Mouse (Mus musculus) heart, embryonic 14.5 days (tissue): Measurements from ENCODE around the gene Tspan17. TPM values are rescaled to one million over a fixed set of nuclear protein-coding genes. Genes with fewer than 3 reads are reported as not detected.

Experiments used
- ATAC-seq: fragments of 200-750 bp; cut with Nextera tagmentation; 2 replicates; pipeline ENCODE4 v1.8.0; 2017; ENCODE audit warnings: low read depth, moderate TSS enrichment; ENCODE audit not compliant: insufficient number of reproducible peaks, insufficient read depth, low FRiP score
- H3K27ac ChIP-seq, 2 experiments: fragments of 200-500 bp in 1 of 2; fragments of 300-500 bp in 1 of 2; sonication (generic) in 1 of 2; replicated peaks in 1 of 2; 2 replicates each; pipeline ENCODE4 v1.5.1; 2012 to 2014; ENCODE audit warnings: low read depth in 2 of 2, low read length in 2 of 2, control low read depth in 1 of 2, mild to moderate bottlenecking in 1 of 2, mixed read lengths in 1 of 2; ENCODE audit not compliant: control insufficient read depth in 1 of 2, insufficient read depth in 1 of 2
- H3K27me3 ChIP-seq: fragments of 300-500 bp; sonication (generic); 2 replicates; pipeline ENCODE4 v1.6.1; 2014; ENCODE audit warnings: mild to moderate bottlenecking, low read length, control low read depth; ENCODE audit not compliant: control insufficient read depth, insufficient read depth
- H3K36me3 ChIP-seq: fragments of 300-500 bp; sonication (generic); 2 replicates; pipeline ENCODE4 v1.6.1; 2014; ENCODE audit warnings: mild to moderate bottlenecking, control low read depth, low read length, mixed read lengths; ENCODE audit not compliant: control insufficient read depth, insufficient read depth
- H3K4me1 ChIP-seq, 2 experiments: fragments of 200-500 bp in 1 of 2; fragments of 300-500 bp in 1 of 2; sonication (generic) in 1 of 2; 2 replicates each; pipeline ENCODE4 v1.6.1; 2012 to 2014; ENCODE audit warnings: low read length in 2 of 2, control low read depth in 1 of 2, mixed read lengths in 1 of 2; ENCODE audit not compliant: control insufficient read depth in 2 of 2, insufficient read depth in 2 of 2
- H3K4me2 ChIP-seq: fragments of 300-500 bp; sonication (generic); 2 replicates; pipeline ENCODE4 v1.6.1; 2014; ENCODE audit warnings: mild to moderate bottlenecking, low read length
- H3K4me3 ChIP-seq, 2 experiments: fragments of 200-500 bp in 1 of 2; fragments of 300-500 bp in 1 of 2; sonication (generic) in 1 of 2; 2 replicates each; pipeline ENCODE4 v1.5.1; 2012 to 2014; ENCODE audit warnings: low read length in 2 of 2, mild to moderate bottlenecking in 2 of 2, control low read depth in 1 of 2, low read depth in 1 of 2, moderate library complexity in 1 of 2; ENCODE audit not compliant: control insufficient read depth in 1 of 2, insufficient read depth in 1 of 2
- H3K9ac ChIP-seq: fragments of 300-500 bp; sonication (generic); 2 replicates; pipeline ENCODE4 v1.6.1; 2014; ENCODE audit warnings: mild to moderate bottlenecking, low read length
- H3K9me3 ChIP-seq: fragments of 300-500 bp; sonication (generic); 2 replicates; pipeline ENCODE4 v1.6.1; 2016; ENCODE audit warnings: low read length, control low read depth; ENCODE audit not compliant: control insufficient read depth
- WGBS: fragments of 180-500 bp; shearing (Covaris S2); extraction: QIAGEN DNeasy Blood & Tissue Kit; methylation state at CpG from one replicate; pipeline ENCODE4 v1.1.7; 2014; 5-methylcytosine and 5-hydroxymethylcytosine counted together
- polyA plus RNA-seq: library from polyadenylated mRNA; unstranded; fragments of >200 nt; fragmentation: Nextera tagmentation; extraction: Ambion mirVana; gene quantifications from 2 replicates; pipeline ENCODE4 v1.2.1, GENCODE M21; 2014

Tspan17 gene
- polyA plus RNA-seq, 1 experiment from 2014 or later: 4.2 TPM

DNA sequence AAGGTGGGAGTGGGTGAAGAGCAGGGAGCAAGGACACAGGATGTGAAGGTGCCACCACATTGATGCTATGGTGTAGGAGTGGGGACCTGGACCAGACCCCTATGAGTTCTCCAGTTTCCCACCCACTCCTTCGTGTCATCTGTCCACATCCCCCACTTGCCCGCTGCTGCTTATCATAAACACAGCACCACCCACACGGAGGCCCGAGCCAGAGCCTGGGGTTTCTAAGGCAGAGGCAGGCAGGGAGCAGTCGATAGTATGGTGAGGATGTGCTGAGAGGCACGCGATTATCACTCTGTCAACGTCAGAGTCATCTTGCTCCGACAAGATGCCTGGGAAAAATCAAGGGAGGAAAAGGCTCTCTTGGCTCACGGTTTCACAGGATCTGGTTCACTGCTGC is 9.6 kb downstream of the Tspan17 start:
- Histone ChIP-seq H3K9me3 (no peaks in the 10 kb centered on the region), H3K4me2 (no peak overlapping the region), H3K36me3 (no peaks in the 10 kb centered on the region), H3K9ac (no peak overlapping the region), H3K27ac (no peak overlapping the region), H3K4me1 (0 out of 4 replicates have a peak, but pooled peaks cover 0 to 2% of the 10 kb centered on the region in 2 experiments), H3K4me3 (no peak overlapping the region), H3K27me3 (peaks cover 13% of the 10 kb centered on the region; the same call in 1 of the 2 replicates)
- 49% methylated on average over 10 of the region's 10 CpGs for WGBS
- no peak for ATAC-seq

DNA sequence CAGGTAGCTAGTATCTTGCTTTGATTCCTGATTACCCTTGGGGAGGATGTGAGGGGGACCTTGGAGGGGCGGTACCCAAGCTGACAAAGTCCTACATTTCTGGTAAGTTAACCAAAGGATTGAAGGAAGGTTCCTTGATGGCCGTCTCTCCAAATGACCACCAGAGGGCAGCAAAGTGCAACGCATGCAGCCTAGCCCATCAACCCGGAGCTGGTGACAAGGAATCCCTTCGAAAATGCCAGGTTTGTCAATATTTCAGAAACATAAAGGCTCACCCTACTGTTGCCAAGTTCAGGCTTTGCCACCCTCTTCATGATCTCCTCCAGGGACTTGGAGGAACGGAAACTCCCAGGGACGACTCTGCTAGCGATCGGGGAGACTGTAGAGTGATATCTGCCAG is 10.5 kb downstream of the Tspan17 start:
- peak overlapping the region; percentile 18 to 24; a peak in 2 of 4 replicates for H3K4me3 ChIP-seq

DNA sequence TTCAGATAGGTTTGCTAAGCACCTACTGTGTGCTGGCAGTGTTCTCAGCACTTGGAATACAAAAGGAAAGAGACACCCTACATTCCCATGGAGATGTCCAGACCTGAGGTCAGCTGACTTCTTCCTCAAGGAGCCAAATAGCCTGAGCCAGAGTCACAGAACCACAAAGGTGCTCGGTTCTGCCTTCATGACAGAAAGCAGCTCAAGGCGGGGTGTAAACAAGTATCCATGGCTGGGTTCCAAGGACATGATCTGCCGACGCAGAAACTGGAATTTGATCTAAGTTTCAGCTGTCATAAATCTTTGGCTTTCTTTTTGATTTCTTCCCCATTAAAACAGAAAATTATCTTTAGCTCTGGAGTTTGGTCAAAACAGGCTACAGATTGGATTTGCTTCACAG is 11.0 kb downstream of the Tspan17 start:
- ATAC-seq: no peak
- peaks cover 23% of the 10 kb centered on the region for H3K27me3 ChIP-seq
- H3K9ac ChIP-seq: no peak overlapping the region
- H3K9me3 ChIP-seq: no peaks in the 10 kb centered on the region
- H3K4me1 ChIP-seq: 0 out of 4 replicates have a peak, but pooled peaks cover 0 to 2% of the 10 kb centered on the region in 2 experiments
- WGBS: 75% methylated on average over 4 of the region's 4 CpGs
- H3K27ac ChIP-seq: no peak overlapping the region
- H3K4me3 ChIP-seq: no peak overlapping the region
- no peaks in the 10 kb centered on the region for H3K36me3 ChIP-seq
- peak overlapping the region; percentile 60; the same call in 1 of the 2 replicates for H3K4me2 ChIP-seq

More for the DNA sequence above, 10.5 kb downstream of the Tspan17 start:
- peak overlapping the region; percentile 60 for H3K4me2 ChIP-seq
- peaks cover 19% of the 10 kb centered on the region; the same call in 1 of the 2 replicates for H3K27me3 ChIP-seq
- WGBS: 8% methylated on average over 9 of the region's 9 CpGs
- no peak overlapping the region for H3K9ac ChIP-seq
- ATAC-seq: no peak
- H3K9me3 ChIP-seq: no peaks in the 10 kb centered on the region
- 0 out of 4 replicates have a peak, but pooled peaks cover 0 to 2% of the 10 kb centered on the region in 2 experiments for H3K4me1 ChIP-seq
- no peak overlapping the region for H3K27ac ChIP-seq
- no peaks in the 10 kb centered on the region for H3K36me3 ChIP-seq

DNA sequence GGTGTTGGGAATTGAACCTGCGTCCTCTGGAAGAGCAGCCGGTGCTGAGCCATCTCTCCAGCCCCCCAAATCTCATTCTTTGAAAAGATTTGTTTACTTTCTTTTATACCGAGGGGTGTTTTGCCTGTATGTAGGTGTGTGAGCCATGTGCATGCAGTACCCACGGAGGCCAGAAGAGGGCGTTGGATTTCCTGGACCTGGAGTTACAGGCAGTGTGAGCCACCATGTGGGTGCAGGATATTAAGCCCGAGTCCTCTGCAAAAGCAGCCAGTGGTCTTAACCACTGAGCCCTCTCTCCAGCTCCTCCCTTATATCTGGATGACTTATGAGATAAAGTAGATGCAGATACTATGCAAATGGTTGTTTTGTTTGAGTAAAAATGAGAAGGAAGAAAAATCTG is 13.8 kb downstream of the Tspan17 start:
- WGBS: 72% methylated on average over 6 of the region's 6 CpGs
- Histone ChIP-seq H3K27me3 (peaks cover 30% of the 10 kb centered on the region), H3K4me2 (no peak overlapping the region), H3K9me3 (no peaks in the 10 kb centered on the region), H3K36me3 (no peaks in the 10 kb centered on the region), H3K9ac (no peak overlapping the region), H3K27ac (no peak overlapping the region), H3K4me1 (0 out of 4 replicates have a peak, but pooled peaks cover 0 to 2% of the 10 kb centered on the region in 2 experiments), H3K4me3 (no peak overlapping the region)
- no peak for ATAC-seq

DNA sequence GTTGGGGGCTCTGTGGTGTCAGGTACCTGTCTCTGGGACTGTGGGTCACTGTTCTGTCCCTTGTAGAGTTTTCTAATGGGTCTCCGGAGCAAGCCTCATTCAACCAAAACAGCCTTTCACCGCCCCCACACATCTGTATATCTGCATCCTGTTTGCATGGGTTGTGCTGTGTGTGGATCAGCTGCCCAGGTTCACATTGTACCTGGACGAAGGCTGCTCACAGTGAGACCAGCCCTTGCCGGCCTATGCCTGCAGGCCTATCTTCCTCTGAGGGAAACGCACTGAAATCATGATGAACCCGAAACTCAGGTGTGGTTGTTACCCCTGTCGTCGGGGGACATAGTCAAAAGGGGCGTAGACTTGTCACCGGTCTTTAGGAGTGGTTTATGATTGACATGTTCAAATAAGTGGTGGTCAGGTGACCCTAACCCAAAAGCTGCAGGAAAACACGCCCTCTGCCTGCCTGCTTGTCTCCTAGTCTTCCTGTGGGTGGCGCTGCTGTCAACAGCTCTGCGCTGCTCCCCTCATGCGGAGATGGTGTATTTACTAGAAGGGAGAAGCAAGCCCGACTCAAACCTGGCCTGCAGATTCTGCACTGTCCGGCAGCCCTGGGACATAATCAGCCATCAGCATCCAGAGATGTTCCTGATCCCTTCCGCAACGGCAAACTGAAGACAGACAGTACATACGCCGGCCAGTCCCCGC is 16.1 kb downstream of the Tspan17 start:
- Histone ChIP-seq H3K36me3 (no peaks in the 10 kb centered on the region), H3K4me2 (no peak overlapping the region), H3K4me1 (no peaks in the 10 kb centered on the region), H3K4me3 (no peak overlapping the region), H3K27ac (no peak overlapping the region), H3K9me3 (no peaks in the 10 kb centered on the region), H3K9ac (no peak overlapping the region), H3K27me3 (peaks cover 30% of the 10 kb centered on the region)
- 37% methylated on average over 21 of the region's 21 CpGs for WGBS
- ATAC-seq: no peak

DNA sequence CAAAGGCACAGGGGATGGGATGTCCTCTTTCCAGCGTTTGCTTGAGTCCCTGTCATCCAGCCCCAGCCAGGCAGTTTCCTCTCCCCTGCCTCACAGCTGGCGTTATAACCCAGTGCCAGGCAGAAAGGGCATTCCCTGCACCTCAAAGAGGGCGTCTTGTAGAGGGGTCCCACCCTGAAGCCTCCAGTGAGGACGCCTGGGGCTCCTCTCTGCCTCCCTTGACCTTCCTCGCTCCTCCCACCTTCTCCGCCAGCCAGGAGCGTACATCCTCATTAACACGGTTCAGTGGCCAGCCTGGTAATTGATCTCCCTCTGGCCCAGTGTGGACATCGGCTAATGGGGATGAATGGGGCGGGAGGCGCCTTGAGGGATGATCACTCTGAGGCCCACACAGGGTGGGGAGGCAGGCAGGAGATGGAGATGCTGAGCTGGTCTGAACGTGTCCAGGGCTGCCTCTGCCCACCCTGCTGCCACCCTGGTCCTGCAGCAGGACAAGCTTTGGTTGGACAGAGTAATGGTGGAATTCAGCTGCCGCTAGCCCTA is 17.3 kb downstream of the Tspan17 start:
- no peak overlapping the region for H3K4me2 ChIP-seq
- no peaks in the 10 kb centered on the region for H3K9me3 ChIP-seq
- H3K4me1 ChIP-seq: no peaks in the 10 kb centered on the region
- no peaks in the 10 kb centered on the region for H3K36me3 ChIP-seq
- 50% methylated on average over 13 of the region's 13 CpGs for WGBS
- H3K9ac ChIP-seq: no peak overlapping the region
- peaks cover 30% of the 10 kb centered on the region for H3K27me3 ChIP-seq
- H3K27ac ChIP-seq: no peak overlapping the region
- H3K4me3 ChIP-seq: no peak overlapping the region
- no peak for ATAC-seq

DNA sequence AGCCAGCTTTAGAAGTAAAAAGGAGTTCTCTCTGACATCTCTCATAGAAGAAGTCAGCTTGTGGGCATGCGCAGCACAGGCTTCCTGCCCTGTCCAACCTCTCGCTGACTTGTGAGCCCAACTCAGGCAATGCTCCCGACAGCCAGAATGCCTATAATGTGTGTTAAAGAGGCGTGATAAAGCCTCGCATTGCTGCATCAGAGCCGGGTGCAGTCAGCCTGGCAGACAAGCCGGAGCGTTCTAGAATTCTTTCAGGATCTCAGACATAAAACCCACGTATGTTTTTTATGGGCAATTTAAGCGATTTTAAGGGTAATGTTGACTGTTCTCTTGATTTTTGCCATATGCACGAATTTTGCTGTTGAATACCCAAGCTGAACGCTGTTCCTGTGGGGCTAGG is 18.9 kb downstream of the Tspan17 start:
- peaks cover 30% of the 10 kb centered on the region for H3K27me3 ChIP-seq
- H3K9ac ChIP-seq: no peak overlapping the region
- ATAC-seq: no peak
- no peak overlapping the region for H3K4me2 ChIP-seq
- no peaks in the 10 kb centered on the region for H3K4me1 ChIP-seq
- H3K4me3 ChIP-seq: no peak overlapping the region
- H3K9me3 ChIP-seq: no peaks in the 10 kb centered on the region
- 63% methylated on average over 12 of the region's 12 CpGs for WGBS
- no peaks in the 10 kb centered on the region for H3K36me3 ChIP-seq
- H3K27ac ChIP-seq: no peak overlapping the region
